Mouse (Mus musculus) Muller cell, postnatal 12 days (primary cell): ENCODE data around the gene Ube2i.
"Not testable (repeated sequence)": the region's sequence is repeated elsewhere in the genome, so short reads cannot be mapped to it uniquely, and the experiment has no call there.

Experiments
- DNase-seq: peaks from one replicate; pipeline ENCODE4 v3.0.0-alpha.2; 2015; ENCODE audit errors: inconsistent ontology term

The Ube2i gene

DNA sequence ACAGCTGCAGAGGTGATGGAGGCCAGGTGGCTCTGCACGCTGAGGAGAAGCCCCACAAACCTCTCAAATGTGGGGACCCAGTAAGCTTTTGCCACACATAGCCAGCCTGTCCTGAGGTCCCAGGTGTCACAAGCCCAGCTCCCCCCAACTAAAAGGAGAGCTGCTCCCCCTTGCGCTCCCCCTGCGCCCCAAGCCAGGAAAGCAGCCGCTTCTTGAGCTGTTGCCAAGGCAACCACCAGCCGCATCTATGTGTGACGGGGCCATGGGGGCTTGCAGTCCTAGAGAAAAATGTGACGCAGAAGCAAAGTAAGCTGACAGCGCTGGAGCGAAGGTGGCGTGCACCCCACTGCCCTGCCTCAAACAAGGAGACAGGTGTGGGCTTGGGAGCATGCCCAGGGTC lies 20.7 kb downstream of the Ube2i start:
- DNase-seq = no peak

DNA sequence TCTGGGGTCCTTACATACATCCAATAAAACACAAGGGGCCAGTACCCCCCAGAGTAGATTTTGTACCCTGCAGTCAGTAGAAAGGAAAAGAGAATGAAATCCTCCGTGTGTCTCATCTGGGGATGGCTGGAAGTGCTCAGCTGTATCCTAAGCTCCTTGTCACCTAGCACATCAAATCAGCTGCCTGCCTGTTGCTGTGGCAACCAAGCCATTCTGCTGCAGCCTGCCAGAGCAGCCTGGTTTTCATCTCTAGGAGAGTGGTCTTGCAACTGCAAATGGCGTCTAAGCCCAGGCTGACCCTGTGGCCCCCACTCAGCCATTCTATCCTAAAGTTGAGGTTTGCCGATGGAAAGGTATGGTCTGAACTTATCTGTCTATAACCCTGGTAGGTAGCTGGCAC lies 21.8 kb downstream of the Ube2i start:
- DNase-seq = no peak

GRCm38 (mm10) chr17:25250181-25250835 lies 24.1 kb downstream of the Ube2i start:
- no peak for DNase-seq

DNA sequence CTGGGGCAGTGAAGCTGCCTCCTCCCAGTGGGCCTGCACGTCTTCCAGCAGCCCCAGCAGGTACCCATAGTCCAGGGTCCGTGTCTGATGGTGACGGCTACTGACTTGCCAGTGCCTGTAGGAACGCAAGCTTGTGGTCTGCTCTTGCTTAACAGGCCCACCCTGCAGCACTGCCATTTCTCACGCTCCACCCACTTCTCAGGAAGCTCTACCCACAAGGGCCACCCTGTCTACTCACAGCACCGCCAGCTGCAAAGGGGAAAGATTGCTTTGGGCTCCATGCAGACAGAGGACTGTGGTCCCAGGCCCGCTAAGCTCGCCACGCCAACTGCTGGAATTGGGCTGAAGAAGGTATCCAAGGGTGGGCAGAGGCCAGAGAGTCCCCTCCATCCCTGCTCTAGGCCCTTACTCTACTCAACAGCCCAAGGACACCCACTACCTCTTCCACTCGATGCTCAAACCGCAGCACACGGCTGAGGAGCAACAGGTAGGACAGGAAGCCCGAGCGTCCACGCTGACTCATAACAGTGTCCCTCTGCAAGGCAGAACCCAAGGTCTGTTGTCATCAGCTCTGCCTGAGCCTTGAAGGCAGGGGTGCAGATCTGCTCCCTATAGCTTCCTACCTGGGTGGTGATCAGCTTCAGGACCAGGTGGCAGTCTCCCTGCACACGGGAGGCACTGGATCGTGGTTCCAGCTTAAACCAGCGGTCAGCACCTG lies 26.2 kb downstream of the Ube2i start:
- no peak for DNase-seq

DNA sequence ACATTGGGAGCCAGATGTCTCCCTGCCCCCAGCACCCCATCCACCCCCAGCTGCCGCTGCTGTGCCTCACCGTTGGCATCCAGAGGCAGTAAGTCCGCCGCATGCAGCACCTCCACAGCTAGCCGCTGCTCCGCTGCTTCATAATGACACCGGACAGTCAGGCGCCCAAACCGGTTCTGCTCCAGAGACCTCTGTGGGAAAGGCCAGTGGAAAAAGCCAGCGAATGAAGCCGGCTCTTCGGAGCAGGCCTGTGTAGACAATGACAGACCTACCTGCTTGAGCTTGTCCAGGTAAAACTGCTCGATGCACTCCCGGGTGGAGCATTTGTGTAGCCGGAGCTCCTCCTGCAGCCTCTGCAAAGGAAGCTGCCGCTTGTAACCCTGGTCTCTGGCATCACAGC lies 30.2 kb downstream of the Ube2i start:
- DNase-seq = no peak

DNA sequence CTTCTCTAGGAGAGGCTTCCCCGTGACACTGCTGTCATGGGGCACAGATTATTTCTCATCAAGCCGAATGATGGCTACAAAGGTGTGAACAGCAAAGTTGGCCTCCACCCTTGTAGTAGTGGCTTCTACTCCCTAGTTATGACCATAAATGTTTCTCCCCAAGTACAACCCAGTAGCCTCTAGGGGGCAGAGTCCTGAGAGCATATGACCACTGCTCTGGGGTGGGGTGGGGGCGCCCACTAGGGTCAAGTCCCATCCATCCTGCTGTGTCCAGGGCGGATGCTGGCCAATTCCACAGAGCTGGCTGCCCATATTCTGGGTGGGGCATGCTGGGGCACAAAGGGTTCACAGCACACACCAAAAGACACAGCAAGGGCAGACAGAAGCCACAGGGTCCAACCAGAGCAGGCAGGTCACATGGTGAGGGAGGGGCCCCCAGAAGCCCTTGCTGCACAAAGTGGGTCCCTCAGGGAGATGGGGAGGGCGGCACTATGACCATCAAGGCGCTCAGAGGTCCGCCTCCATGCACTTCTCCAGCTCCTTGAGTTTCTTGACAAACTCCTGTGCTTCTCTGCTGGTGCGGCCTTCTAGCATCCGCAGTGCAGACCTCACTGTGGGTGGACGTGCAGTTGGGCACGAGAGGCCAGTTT lies 31.2 kb downstream of the Ube2i start:
- DNase-seq = no peak

- peak; percentile 88 for DNase-seq
Measured at GRCm38 (mm10) chr17:25239695-25240636, 34.5 kb downstream of the Ube2i start, which contains the start of the genes Gnptg and Tsr3. TSS of gene Gnptg (minus strand) at chr17:25240124. TSS of gene Tsr3 (plus strand) at chr17:25240170.

- DNase-seq = no peak
Measured at GRCm38 (mm10) chr17:25235635-25236034, 38.8 kb downstream of the Ube2i start.

DNA sequence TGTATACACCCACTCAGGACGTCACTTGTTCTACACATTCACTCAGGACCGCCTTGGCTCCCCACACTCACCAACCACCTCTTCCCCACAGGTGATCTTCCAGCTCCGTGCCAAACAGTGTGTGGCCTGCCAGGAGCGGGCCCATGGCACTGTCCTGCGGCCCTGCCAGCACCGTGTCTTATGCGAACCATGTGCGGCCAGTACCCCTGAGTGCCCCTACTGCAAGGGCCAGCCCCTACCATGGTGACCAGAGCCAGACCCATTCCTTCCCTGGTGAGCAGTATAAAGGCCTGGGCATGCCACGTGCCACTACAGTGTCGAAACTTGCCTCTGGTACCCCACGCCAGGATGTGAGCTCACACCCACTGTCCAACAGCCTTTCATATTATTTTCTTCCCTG lies 42.8 kb downstream of the Ube2i start:
- DNase-seq = not testable (repeated sequence)

- DNase-seq = no peak
Measured at GRCm38 (mm10) chr17:25230700-25231099, 43.7 kb downstream of the Ube2i start.

- not testable (repeated sequence) for DNase-seq
Measured at GRCm38 (mm10) chr17:25230014-25230655, 44.3 kb downstream of the Ube2i start.

DNA sequence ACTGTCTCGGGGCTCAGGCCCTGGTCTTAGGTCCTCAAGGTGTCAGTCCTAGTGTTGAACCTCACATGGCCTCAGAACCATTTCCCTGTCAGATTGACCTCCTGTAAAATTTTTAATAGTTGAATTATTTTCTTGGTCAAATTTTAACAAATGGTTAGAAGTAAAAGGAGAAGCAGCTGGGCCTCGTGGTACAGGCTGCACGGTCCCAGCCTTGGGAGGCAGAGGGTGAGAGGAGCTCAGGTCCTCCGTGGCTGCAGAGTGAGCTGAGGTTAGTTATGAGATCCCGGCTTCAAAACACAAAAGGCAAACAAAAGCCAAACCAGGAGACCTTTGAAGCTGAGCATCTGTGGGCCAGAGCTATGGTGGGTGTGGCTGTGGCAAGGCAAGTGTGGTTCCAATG lies 46.4 kb downstream of the Ube2i start:
- DNase-seq = no peak

DNA sequence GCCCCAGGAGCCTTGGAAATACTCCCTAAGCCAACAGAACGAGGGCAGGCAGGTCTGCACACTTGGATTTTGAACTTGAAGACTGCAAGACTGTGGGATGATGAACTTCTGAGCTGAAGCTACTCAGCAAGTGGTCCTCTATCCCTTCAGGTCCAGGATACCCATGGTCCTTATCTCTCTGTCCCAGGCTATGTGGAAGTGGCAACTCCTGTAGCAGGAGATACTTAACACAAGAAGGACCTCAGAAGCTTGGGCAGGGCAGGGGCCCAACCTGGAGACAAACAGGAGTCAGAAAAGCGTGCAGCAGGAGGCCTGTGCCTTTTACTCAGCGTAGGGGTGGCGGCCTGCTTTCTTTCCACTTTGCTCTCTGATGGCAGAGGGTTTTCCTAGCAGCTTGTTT lies 48.8 kb downstream of the Ube2i start:
- DNase-seq = no peak

- no peak for DNase-seq
Measured at GRCm38 (mm10) chr17:25224586-25225222, 49.7 kb downstream of the Ube2i start.

DNA sequence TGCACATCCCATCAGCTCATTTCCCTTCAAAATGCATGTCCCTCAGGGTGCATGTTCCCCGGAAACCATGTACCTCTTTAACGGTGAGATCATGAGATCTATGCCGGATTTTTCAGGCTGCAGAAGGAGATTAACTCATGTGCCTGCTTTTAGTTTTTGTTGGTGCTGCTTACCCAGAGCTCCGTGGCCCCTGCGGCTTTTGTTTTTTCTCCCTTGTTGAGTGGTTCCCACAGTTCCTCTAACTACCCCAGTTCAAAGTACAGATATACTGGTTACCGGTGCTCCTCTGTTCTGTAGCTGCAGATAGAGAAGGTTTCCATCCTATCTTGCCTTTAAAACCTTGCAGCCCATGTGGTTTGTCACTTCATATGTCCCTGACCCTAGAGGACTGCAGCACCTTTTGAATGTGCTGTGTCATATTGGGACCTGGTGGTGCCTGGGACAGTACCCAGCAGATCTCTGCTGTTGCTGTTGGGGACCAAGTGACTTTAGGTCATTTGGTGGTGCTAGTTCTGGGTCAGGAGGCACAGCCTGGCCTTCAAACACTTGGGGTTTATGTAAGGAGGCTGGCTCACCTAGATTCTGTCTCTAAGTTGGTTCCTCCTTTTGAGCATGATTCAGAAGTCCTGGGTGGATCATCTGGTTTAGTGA lies 51.3 kb downstream of the Ube2i start:
- DNase-seq = no peak

DNA sequence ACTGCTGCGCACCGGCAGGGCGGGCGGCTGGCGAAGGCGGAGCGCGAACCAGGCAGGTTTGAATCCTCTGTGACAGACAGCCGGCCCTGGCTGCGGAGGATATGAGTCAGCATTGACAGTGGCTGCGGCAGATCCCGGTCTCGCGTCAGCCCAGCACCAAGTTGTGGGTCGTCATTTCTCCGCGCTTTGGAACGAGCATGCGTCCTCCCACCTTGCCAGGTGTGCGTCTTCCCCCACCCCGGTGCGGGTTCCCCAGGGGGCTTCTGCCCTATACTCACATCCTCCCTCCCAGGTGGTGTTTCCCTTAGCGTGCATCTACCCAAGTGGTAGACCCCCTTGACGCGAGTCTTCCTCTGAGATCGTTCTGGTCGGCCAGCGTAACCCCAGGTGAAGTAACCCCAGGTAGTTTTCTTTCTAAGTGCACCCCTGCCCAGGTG lies 51.9 kb downstream of the Ube2i start:
- not testable (repeated sequence) for DNase-seq

GRCm38 (mm10) chr17:25221821-25222503 lies 52.5 kb downstream of the Ube2i start:
- DNase-seq = peak; percentile 67

DNA sequence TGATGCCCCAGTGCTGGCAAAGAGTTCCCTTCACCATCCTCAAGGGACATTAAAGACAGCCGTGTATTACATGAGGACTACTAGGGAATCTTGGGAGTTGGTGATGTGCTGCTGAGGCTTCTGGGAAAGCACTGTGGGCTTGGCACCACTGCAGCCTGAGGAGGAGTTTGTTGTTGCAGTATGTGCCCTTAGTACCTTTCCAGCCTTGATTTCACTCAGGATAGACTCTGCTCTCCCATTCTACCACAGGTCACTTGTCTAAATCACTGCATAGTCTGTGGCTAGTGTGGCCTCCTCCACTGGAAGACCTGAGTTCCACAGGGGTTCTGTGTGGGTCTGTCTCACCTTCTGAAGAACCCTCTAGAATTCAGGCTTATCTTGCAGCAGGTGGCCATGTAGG lies 53.7 kb downstream of the Ube2i start:
- no peak for DNase-seq

GRCm38 (mm10) chr17:25219492-25220295 lies 54.7 kb downstream of the Ube2i start:
- DNase-seq = no peak
